Mouse (Mus musculus): ENCODE measurements at regions not wholly inside any gene's neighbourhood (a gene's known extent, or its start where the extent isn't known, plus 50 kb on each side); places are given as distances from the start of the nearest gene placed in this dataset.

- peak; percentile 54; the same call in 1 of the 2 replicates for ATAC-seq (ENCODE audit: extremely low read depth, insufficient number of reproducible peaks, low FRiP score, low TSS enrichment)
- Histone ChIP-seq H3K36me3 (no peaks in the 10 kb centered on the region), H3K27ac (replicated peaks) (peak overlapping the region; percentile 63), H3K4me2 (no peak overlapping the region; the same call in 1 of the 2 replicates), H3K9ac (no peak overlapping the region), H3K4me1 (peaks cover 18% of the 10 kb centered on the region), H3K4me3 (no peak overlapping the region), H3K9me3 (no peaks in the 10 kb centered on the region), H3K27me3 (replicated peaks) (0 out of 2 replicates have a peak, but pooled peaks cover 2% of the 10 kb centered on the region)
- 53% methylated on average over 7 of the region's 7 CpGs for WGBS
Observed at GRCm38 (mm10) chr17:15152996-15153735, 111.8 kb upstream of the Gm3448 start.

GRCm38 (mm10) chr17:15152477-15152876 lies 111.1 kb upstream of the Gm3448 start:
- 19% methylated on average over 7 of the region's 7 CpGs for WGBS
- Histone ChIP-seq H3K4me1 (peaks cover 15% of the 10 kb centered on the region), H3K27ac (replicated peaks) (peak overlapping the region; percentile 63), H3K9me3 (no peaks in the 10 kb centered on the region), H3K4me3 (no peak overlapping the region), H3K4me2 (no peak overlapping the region; the same call in 1 of the 2 replicates), H3K27me3 (replicated peaks) (peaks cover 5% of the 10 kb centered on the region; the same call in 1 of the 2 replicates), H3K9ac (no peak overlapping the region), H3K36me3 (no peaks in the 10 kb centered on the region)
- ATAC-seq (ENCODE audit: extremely low read depth, insufficient number of reproducible peaks, low FRiP score, low TSS enrichment), result no peak

GRCm38 (mm10) chr17:15151695-15152094 lies 110.4 kb upstream of the Gm3448 start:
- H3K4me3 ChIP-seq, result no peak overlapping the region
- WGBS, result 52% methylated on average over 3 of the region's 3 CpGs
- no peak overlapping the region for H3K27ac ChIP-seq (replicated peaks)
- ATAC-seq (ENCODE audit: extremely low read depth, insufficient number of reproducible peaks, low FRiP score, low TSS enrichment), result no peak
- no peaks in the 10 kb centered on the region for H3K36me3 ChIP-seq
- H3K27me3 ChIP-seq (replicated peaks), result peaks cover 6% of the 10 kb centered on the region; the same call in 1 of the 2 replicates
- H3K9me3 ChIP-seq, result no peaks in the 10 kb centered on the region
- no peak overlapping the region for H3K4me2 ChIP-seq
- no peak overlapping the region for H3K9ac ChIP-seq
- H3K4me1 ChIP-seq, result peaks cover 15% of the 10 kb centered on the region

GRCm38 (mm10) chr17:15146607-15147006 lies 105.3 kb upstream of the Gm3448 start:
- 25% methylated on average over 7 of the region's 7 CpGs for WGBS
- Histone ChIP-seq H3K9ac (no peak overlapping the region), H3K4me1 (peaks cover 6% of the 10 kb centered on the region; the same call in 1 of the 2 replicates), H3K4me2 (no peak overlapping the region), H3K27me3 (replicated peaks) (peaks cover 16% of the 10 kb centered on the region; the same call in 1 of the 2 replicates), H3K4me3 (no peak overlapping the region), H3K9me3 (no peaks in the 10 kb centered on the region), H3K36me3 (no peaks in the 10 kb centered on the region), H3K27ac (replicated peaks) (no peak overlapping the region)
- ATAC-seq (ENCODE audit: extremely low read depth, insufficient number of reproducible peaks, low FRiP score, low TSS enrichment), result no peak

GRCm38 (mm10) chr17:15145191-15145968 lies 104.0 kb upstream of the Gm3448 start:
- Histone ChIP-seq H3K9me3 (no peaks in the 10 kb centered on the region), H3K4me1 (peaks cover 6% of the 10 kb centered on the region; the same call in 1 of the 2 replicates), H3K9ac (no peak overlapping the region), H3K27me3 (replicated peaks) (peaks cover 16% of the 10 kb centered on the region; the same call in 1 of the 2 replicates), H3K4me2 (no peak overlapping the region), H3K36me3 (no peaks in the 10 kb centered on the region), H3K27ac (replicated peaks) (no peak overlapping the region), H3K4me3 (no peak overlapping the region)
- 83% methylated on average over 14 of the region's 14 CpGs for WGBS
- no peak for ATAC-seq (ENCODE audit: extremely low read depth, insufficient number of reproducible peaks, low FRiP score, low TSS enrichment)

- Histone ChIP-seq H3K36me3 (no peaks in the 10 kb centered on the region), H3K4me3 (no peak overlapping the region), H3K27ac (replicated peaks) (no peak overlapping the region), H3K9ac (no peak overlapping the region), H3K4me2 (no peak overlapping the region), H3K4me1 (peaks cover 11% of the 10 kb centered on the region; the same call in 1 of the 2 replicates), H3K27me3 (replicated peaks) (peaks cover 6% of the 10 kb centered on the region), H3K9me3 (no peaks in the 10 kb centered on the region)
- 46% methylated on average over 4 of the region's 4 CpGs for WGBS
- ATAC-seq (ENCODE audit: extremely low read depth, insufficient number of reproducible peaks, low FRiP score, low TSS enrichment), result no peak
Observed at GRCm38 (mm10) chr17:15140391-15140790, 99.1 kb upstream of the Gm3448 start.

Measured in heart, embryonic 13.5 days (tissue).